Comparison of ENCODE assay signal across 20 mouse cellular contexts in genomic region chr9:14907816-14908415, GRCm38 (mm10). TPM values are rescaled to one million over a fixed set of nuclear protein-coding genes. Genes with fewer than 3 reads are reported as not detected.
A peak's percentile ranks its signal among the peaks of the same experiment; 100 is the strongest.
DNase-seq lines count a peak whose midpoint lies in the region; ATAC-seq and TF ChIP-seq lines count a peak whose summit lies in the region.
"Had no signal": no experiment of that assay in that cellular context is flagged by ENCODE, and none has a peak within 500 bp of the region (broad histone marks: within the 10 kb centered on the region; RNA-seq: fewer than 3 reads in every experiment).

No protein-coding gene starts in this region.

- intact Hi-C loops in heart, postnatal 25 days (cut with DNase I): no loop called here
- intact Hi-C loops in gastrocnemius, adult 2 months (cut with DNase I): no loop called here

- H3K36me3 ChIP-seq in heart, embryonic 11.5 days (ENCODE audit: control insufficient read depth, insufficient read depth, low read length): no peaks in the 10 kb centered on the region
- no peaks in the 10 kb centered on the region for H3K36me3 ChIP-seq in lung, embryonic 15.5 days
- H3K36me3 ChIP-seq: midbrain, embryonic 12.5 days; neural tube, embryonic 12.5 days had no signal

- 38% methylated on average over 7 of the region's 7 CpGs for WGBS in heart, embryonic 11.5 days (ENCODE audit: insufficient replicate concordance)
- WGBS in lung, embryonic 15.5 days: 25% methylated on average over 7 of the region's 7 CpGs

- H3K27ac ChIP-seq in heart, embryonic 11.5 days (ENCODE audit: low read depth, low read length): no peak overlapping the region
- H3K27ac ChIP-seq in lung, embryonic 15.5 days: no peak overlapping the region
- H3K27ac ChIP-seq in gastrocnemius, adult 2 months: no peak overlapping the region
- H3K27ac ChIP-seq: midbrain, embryonic 12.5 days; neural tube, embryonic 12.5 days had no signal

- no peaks in the 10 kb centered on the region for H3K27me3 ChIP-seq in heart, embryonic 11.5 days (ENCODE audit: control insufficient read depth, insufficient read depth, low read length)
- no peaks in the 10 kb centered on the region for H3K27me3 ChIP-seq in lung, embryonic 15.5 days
- H3K27me3 ChIP-seq: midbrain, embryonic 12.5 days; neural tube, embryonic 12.5 days had no signal

- no peak for TF ChIP-seq CTCF in gastrocnemius, adult 2 months (IDR thresholded peaks at IDR 0.05)

- no peak for DNase-seq in heart, postnatal 25 days (ENCODE audit: low spot score)
- DNase-seq in lung, postnatal 36 days: no peak
- no peak for DNase-seq in gastrocnemius, adult 2 months
- DNase-seq in urinary bladder, postnatal 25 days (ENCODE audit: low spot score): no peak
- DNase-seq: cerebellum, adult 8-10 months; embryo, embryonic 11 days; liver; lung, postnatal 10 days; retina, postnatal 1 day had no signal

- peak; percentile 49; the same call in 1 of the 2 replicates for ATAC-seq in heart, embryonic 11.5 days (replicated peaks; ENCODE audit: insufficient number of reproducible peaks, low FRiP score, low TSS enrichment)
- ATAC-seq in lung, embryonic 15.5 days (ENCODE audit: borderline replicate concordance, extremely low read depth, low FRiP score, low TSS enrichment): peak; percentile 40; the same call in 1 of the 2 replicates
- ATAC-seq in CD4-positive, CD25-positive, alpha-beta regulatory T cell, adult 4 months: peak; percentile 78
- ATAC-seq in megakaryocyte, adult 5-6 weeks (ENCODE audit: poor library complexity, severe bottlenecking): peak; percentile 51

- H3K4me3 ChIP-seq in heart, embryonic 11.5 days (ENCODE audit: low read depth, low read length): no peak overlapping the region
- H3K4me3 ChIP-seq in lung, embryonic 15.5 days: no peak overlapping the region
- H3K4me3 ChIP-seq in gastrocnemius, adult 2 months: no peak overlapping the region
- H3K4me3 ChIP-seq: midbrain, embryonic 12.5 days; neural tube, embryonic 12.5 days had no signal

- no peak overlapping the region for H3K4me2 ChIP-seq in heart, embryonic 11.5 days
- H3K4me2 ChIP-seq in lung, embryonic 15.5 days: no peak overlapping the region
- H3K4me2 ChIP-seq: midbrain, embryonic 12.5 days; neural tube, embryonic 12.5 days had no signal

- peaks cover 17% of the 10 kb centered on the region for H3K4me1 ChIP-seq in heart, embryonic 11.5 days (ENCODE audit: control insufficient read depth, insufficient read depth, low read length)
- H3K4me1 ChIP-seq in lung, embryonic 15.5 days: peaks cover 37% of the 10 kb centered on the region

- no peak overlapping the region for H3K9ac ChIP-seq in heart, embryonic 11.5 days (ENCODE audit: low read depth, low read length)
- no peak overlapping the region for H3K9ac ChIP-seq in lung, embryonic 15.5 days
- H3K9ac ChIP-seq: midbrain, embryonic 12.5 days; neural tube, embryonic 12.5 days had no signal

- no peaks in the 10 kb centered on the region for H3K9me3 ChIP-seq in heart, embryonic 11.5 days (replicated peaks; ENCODE audit: control insufficient read depth, low read length)
- H3K9me3 ChIP-seq in lung, embryonic 15.5 days: no peaks in the 10 kb centered on the region
- H3K9me3 ChIP-seq: midbrain, embryonic 12.5 days; neural tube, embryonic 12.5 days had no signal

RNA-seq across cellular contexts. Expression of gene Izumo1r, which starts 4.2 kb away (rescaled TPM):
- not detected in 2 replicates for polyA plus RNA-seq in heart, embryonic 11.5 days (2014; fragmentation: Nextera tagmentation; extraction: Ambion mirVana)
- not detected for total RNA-seq in heart, postnatal 25 days (2021)
- polyA plus RNA-seq in lung, embryonic 15.5 days (2015; fragmentation: Nextera tagmentation; extraction: Ambion mirVana): 0.66 TPM in 1 of 2 replicates, not detected in the other
- polyA plus RNA-seq in CD4-positive, CD25-positive, alpha-beta regulatory T cell, adult 4 months (2017; shearing (Covaris generic)): 1,000 to 10,000 TPM; 1,336 to 1,816 TPM
- 0.50 TPM in 1 of 2 replicates, not detected in the other for total RNA-seq in megakaryocyte, adult 5-6 weeks (2015)
- total RNA-seq in megakaryocyte, adult 5-6 weeks (2017): 0.48 and 0.77 TPM in 2 replicates
- not detected for total RNA-seq in gastrocnemius, adult 2 months (2021)
- total RNA-seq: layer of hippocampus, postnatal 25 days; MEL had no signal
- polyA plus RNA-seq: brain, embryonic 14.5 days; frontal cortex, adult 2 months; kidney, embryonic 16.5 days; midbrain, embryonic 12.5 days; neural tube, embryonic 12.5 days had no signal

RNA-seq across cellular contexts. Expression of gene Gpr83, which starts 47.9 kb away (rescaled TPM):
- 0.11 TPM in 1 of 2 replicates, not detected in the other for polyA plus RNA-seq in heart, embryonic 11.5 days (2014; fragmentation: Nextera tagmentation; extraction: Ambion mirVana)
- total RNA-seq in heart, postnatal 25 days (2021): not detected
- polyA plus RNA-seq in lung, embryonic 15.5 days (2015; fragmentation: Nextera tagmentation; extraction: Ambion mirVana): 0.16 and 0.91 TPM in 2 replicates
- polyA plus RNA-seq in CD4-positive, CD25-positive, alpha-beta regulatory T cell, adult 4 months (2017; shearing (Covaris generic)): 100 to 1,000 TPM; 158 to 164 TPM
- total RNA-seq in megakaryocyte, adult 5-6 weeks (2015): not detected in 2 replicates
- not detected in 2 replicates for total RNA-seq in megakaryocyte, adult 5-6 weeks (2017)
- total RNA-seq in gastrocnemius, adult 2 months (2021): not detected
